Mouse (Mus musculus) embryonic facial prominence, embryonic 11.5 days (tissue): ENCODE measurements around the gene Olfr1344. TPM values are rescaled to one million over a fixed set of nuclear protein-coding genes. Genes with fewer than 3 reads are reported as not detected.

Experiments used
- ATAC-seq: fragments of 200-750 bp; cut with Nextera tagmentation; replicated peaks from 2 replicates; pipeline ENCODE4 v1.8.0; 2017; ENCODE audit warnings: low read depth; ENCODE audit not compliant: insufficient number of reproducible peaks, low FRiP score, low TSS enrichment
- DNase-seq: peaks from one replicate; pipeline ENCODE4 v3.0.0-alpha.2; 2015; ENCODE audit warnings: low spot score
- H3K27ac ChIP-seq: fragments of 300-500 bp; sonication (generic); replicated peaks from 2 replicates; pipeline ENCODE4 v1.5.1; 2014; ENCODE audit warnings: mild to moderate bottlenecking, low read depth, low read length, control low read depth
- H3K27me3 ChIP-seq: fragments of 300-500 bp; sonication (generic); 2 replicates; pipeline ENCODE4 v1.6.1; 2014; ENCODE audit warnings: mild to moderate bottlenecking, low read length, moderate library complexity, mixed read lengths; ENCODE audit not compliant: control insufficient read depth, insufficient read depth
- H3K36me3 ChIP-seq: fragments of 300-500 bp; sonication (generic); replicated peaks from 2 replicates; pipeline ENCODE4 v1.6.1; 2014; ENCODE audit warnings: low read depth, mild to moderate bottlenecking, low read length, moderate library complexity, mixed read lengths; ENCODE audit not compliant: control insufficient read depth, insufficient read depth
- H3K4me1 ChIP-seq: fragments of 300-500 bp; sonication (generic); 2 replicates; pipeline ENCODE4 v1.6.1; 2014; ENCODE audit warnings: low read length, mixed read lengths; ENCODE audit not compliant: control insufficient read depth, insufficient read depth
- H3K4me2 ChIP-seq: fragments of 300-500 bp; sonication (generic); 2 replicates; pipeline ENCODE4 v1.6.1; 2014; ENCODE audit warnings: low read depth, mild to moderate bottlenecking, control low read depth, low read length, moderate library complexity
- H3K4me3 ChIP-seq: fragments of 300-500 bp; sonication (generic); 2 replicates; pipeline ENCODE4 v1.5.1; 2014; ENCODE audit warnings: low read depth, low read length, control low read depth
- H3K9ac ChIP-seq: fragments of 300-500 bp; sonication (generic); replicated peaks from 2 replicates; pipeline ENCODE4 v1.6.1; 2014; ENCODE audit warnings: mild to moderate bottlenecking, control low read depth, low read length
- H3K9me3 ChIP-seq: fragments of 300-500 bp; sonication (generic); replicated peaks from 2 replicates; pipeline ENCODE4 v1.6.1; 2016; ENCODE audit warnings: mild to moderate bottlenecking, low read length, inconsistent platforms, mixed read lengths; ENCODE audit not compliant: control insufficient read depth
- WGBS: fragments of 180-500 bp; shearing (Covaris S2); extraction: QIAGEN DNeasy Blood & Tissue Kit; methylation state at CpG from one replicate; pipeline ENCODE4 v1.1.7; 2014; 5-methylcytosine and 5-hydroxymethylcytosine counted together
- polyA plus RNA-seq: library from polyadenylated mRNA; unstranded; fragments of >200 nt; fragmentation: Nextera tagmentation; extraction: Ambion mirVana; gene quantifications from 2 replicates; pipeline ENCODE4 v1.2.1, GENCODE M21; 2014

The Olfr1344 gene
- not detected in 2 replicates for polyA plus RNA-seq

GRCm38 (mm10) chr7:6438388-6438787 is at the start of gene Olfr1344:
Olfr1344 (plus strand) TSS chr7:6438688.
- ATAC-seq, result no peak
- 81% methylated on average over 3 of the region's 3 CpGs for WGBS
- no peak within 1 kb of the TSS for H3K4me3 ChIP-seq

GRCm38 (mm10) chr7:6388971-6389370 is 49.5 kb upstream of the Olfr1344 start:
- no peaks in the 10 kb centered on the region for H3K27me3 ChIP-seq
- WGBS, result 83% methylated on average over 5 of the region's 5 CpGs
- no peaks in the 10 kb centered on the region for H3K36me3 ChIP-seq
- H3K4me1 ChIP-seq, result no peaks in the 10 kb centered on the region
- no peaks in the 10 kb centered on the region for H3K9me3 ChIP-seq
- no peak overlapping the region for H3K4me2 ChIP-seq
- no peak overlapping the region for H3K9ac ChIP-seq
- no peak overlapping the region for H3K27ac ChIP-seq
- DNase-seq (no peak), ATAC-seq (no peak)
- H3K4me3 ChIP-seq, result no peak overlapping the region

More at GRCm38 (mm10) chr7:6438388-6438787, at the start of gene Olfr1344:
- H3K4me1 ChIP-seq, result no peaks in the 10 kb centered on the region
- no peaks in the 10 kb centered on the region for H3K36me3 ChIP-seq
- DNase-seq, result no peak
- no peak within 1 kb of the TSS for H3K9ac ChIP-seq
- H3K9me3 ChIP-seq, result no peaks in the 10 kb centered on the region; the same call in 1 of the 2 replicates
- no peak within 1 kb of the TSS for H3K27ac ChIP-seq
- H3K27me3 ChIP-seq, result no peaks in the 10 kb centered on the region
- no peak within 1 kb of the TSS for H3K4me2 ChIP-seq

- no peak overlapping the region for H3K4me3 ChIP-seq
- 74% methylated on average over 5 of the region's 5 CpGs for WGBS
- no peaks in the 10 kb centered on the region for H3K36me3 ChIP-seq
- H3K27ac ChIP-seq, result no peak overlapping the region
- no peak overlapping the region for H3K9ac ChIP-seq
- H3K9me3 ChIP-seq, result no peaks in the 10 kb centered on the region
- DNase-seq (no peak), ATAC-seq (no peak)
- no peaks in the 10 kb centered on the region for H3K4me1 ChIP-seq
- H3K27me3 ChIP-seq, result no peaks in the 10 kb centered on the region
- no peak overlapping the region for H3K4me2 ChIP-seq
Observed at GRCm38 (mm10) chr7:6389449-6389848, 49.0 kb upstream of the Olfr1344 start.

GRCm38 (mm10) chr7:6397996-6398975 is 40.2 kb upstream of the Olfr1344 start, which contains the start of gene Smim17:
Smim17 (plus strand) TSS chr7:6398715.
- H3K36me3 ChIP-seq, result no peaks in the 10 kb centered on the region
- H3K4me3 ChIP-seq, result peak within 1 kb of the TSS; percentile 44
- WGBS, result 25% methylated on average over 25 of the region's 25 CpGs
- ATAC-seq (peak; percentile 91), DNase-seq (peak; percentile 77)
- no peaks in the 10 kb centered on the region for H3K4me1 ChIP-seq
- H3K9ac ChIP-seq, result peak within 1 kb of the TSS; percentile 48
- H3K4me2 ChIP-seq, result peak within 1 kb of the TSS; percentile 58
- no peak within 1 kb of the TSS for H3K27ac ChIP-seq
- no peaks in the 10 kb centered on the region for H3K27me3 ChIP-seq
- H3K9me3 ChIP-seq, result no peaks in the 10 kb centered on the region

- Histone ChIP-seq H3K4me1 (no peaks in the 10 kb centered on the region), H3K27ac (no peak within 1 kb of the TSS), H3K9ac (no peak within 1 kb of the TSS), H3K4me2 (no peak within 1 kb of the TSS), H3K36me3 (no peaks in the 10 kb centered on the region), H3K9me3 (no peaks in the 10 kb centered on the region), H3K4me3 (no peak within 1 kb of the TSS), H3K27me3 (no peaks in the 10 kb centered on the region)
- DNase-seq, result peak; percentile 99
- peak; percentile 83 for ATAC-seq
- 2% methylated on average over 17 of the region's 17 CpGs for WGBS
Observed at GRCm38 (mm10) chr7:6410043-6410442, 28.4 kb upstream of the Olfr1344 start, which contains the start of gene Gm20715. Gm20715 (plus strand) TSS chr7:6410277.

- WGBS, result 4% methylated on average over 20 of the region's 22 CpGs
- H3K27ac ChIP-seq, result no peak overlapping the region
- no peaks in the 10 kb centered on the region for H3K27me3 ChIP-seq
- no peak overlapping the region for H3K4me3 ChIP-seq
- no peak overlapping the region for H3K4me2 ChIP-seq
- H3K9me3 ChIP-seq, result no peaks in the 10 kb centered on the region
- ATAC-seq (no peak), DNase-seq (no peak)
- H3K36me3 ChIP-seq, result no peaks in the 10 kb centered on the region
- no peaks in the 10 kb centered on the region for H3K4me1 ChIP-seq
- H3K9ac ChIP-seq, result no peak overlapping the region
Observed at GRCm38 (mm10) chr7:6414626-6415441, 23.7 kb upstream of the Olfr1344 start.

GRCm38 (mm10) chr7:6415442-6415787 is 23.1 kb upstream of the Olfr1344 start:
- Histone ChIP-seq H3K4me2 (no peak overlapping the region), H3K36me3 (no peaks in the 10 kb centered on the region), H3K9ac (no peak overlapping the region), H3K4me1 (no peaks in the 10 kb centered on the region), H3K27me3 (no peaks in the 10 kb centered on the region), H3K4me3 (no peak overlapping the region), H3K27ac (no peak overlapping the region), H3K9me3 (no peaks in the 10 kb centered on the region)
- DNase-seq (no peak), ATAC-seq (no peak)
- WGBS, result 16% methylated on average over 8 of the region's 8 CpGs
